Mouse (Mus musculus) layer of hippocampus, postnatal 25 days (tissue): ENCODE measurements around the gene Ttll8. TPM values are rescaled to one million over a fixed set of nuclear protein-coding genes. Genes with fewer than 3 reads are reported as not detected.

Experiments used
- DNase-seq, 2 experiments: peaks; one replicate each; pipeline ENCODE4 v3.0.0; 2022; ENCODE audit warnings: mixed read lengths in 2 of 2, low spot score in 1 of 2; ENCODE audit errors: extremely low spot score in 1 of 2
- total RNA-seq, 2 experiments: library from RNA; stranded (reverse); gene quantifications; 2 replicates each; pipeline ENCODE4 v1.2.3; 2021

Ttll8 gene
- total RNA-seq, result 1 to 10 TPM; 1.9 to 2.1 TPM

GRCm38 (mm10) chr15:88954368-88955072 is at the start of gene Ttll8:
Gene Ttll8 (minus strand): TSS chr15:88954418.
- DNase-seq, result peak in 1 of 2 experiments; percentile 18

GRCm38 (mm10) chr15:89001245-89001644 is 47.0 kb upstream of the Ttll8 start:
- DNase-seq, result no peak

DNA sequence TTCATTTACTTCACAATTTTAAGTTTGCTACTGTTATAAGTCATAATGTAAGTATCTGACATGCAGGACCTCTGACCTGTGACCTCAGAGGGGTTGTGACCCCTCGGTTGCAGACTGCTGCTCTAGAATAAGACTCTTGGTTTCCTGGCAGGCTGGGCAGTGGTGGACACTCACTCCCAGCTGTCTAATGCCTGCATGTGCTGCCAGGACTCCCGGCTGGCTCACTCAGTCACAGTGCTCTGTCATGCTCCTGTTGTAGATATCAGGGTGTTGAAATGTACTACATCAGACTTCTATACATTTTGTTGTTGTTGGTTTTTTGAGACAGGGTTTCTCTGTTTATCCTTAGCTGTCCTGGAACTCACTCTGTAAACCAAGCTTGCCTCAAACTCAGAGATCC is 46.1 kb upstream of the Ttll8 start:
- no peak for DNase-seq

DNA sequence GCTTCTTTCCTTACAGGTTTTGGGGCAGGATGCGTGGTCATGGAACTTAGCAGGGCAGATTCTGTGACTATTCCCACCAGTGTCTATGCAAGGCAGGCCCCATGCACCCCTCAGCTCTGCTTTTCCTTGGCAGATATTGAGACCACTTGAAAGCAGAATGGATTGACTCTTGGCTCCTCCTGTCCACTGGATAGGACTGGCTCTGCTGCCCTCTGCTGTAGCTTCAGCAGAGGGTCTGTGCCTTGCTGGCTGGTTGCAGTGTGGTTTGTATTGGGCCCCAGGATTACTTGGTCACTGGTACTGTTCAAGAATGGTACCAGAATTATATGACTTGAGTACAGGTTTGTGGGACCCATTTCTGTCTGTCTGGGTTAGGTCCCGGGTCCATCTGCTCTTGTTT is 44.9 kb upstream of the Ttll8 start:
- DNase-seq, result no peak

DNA sequence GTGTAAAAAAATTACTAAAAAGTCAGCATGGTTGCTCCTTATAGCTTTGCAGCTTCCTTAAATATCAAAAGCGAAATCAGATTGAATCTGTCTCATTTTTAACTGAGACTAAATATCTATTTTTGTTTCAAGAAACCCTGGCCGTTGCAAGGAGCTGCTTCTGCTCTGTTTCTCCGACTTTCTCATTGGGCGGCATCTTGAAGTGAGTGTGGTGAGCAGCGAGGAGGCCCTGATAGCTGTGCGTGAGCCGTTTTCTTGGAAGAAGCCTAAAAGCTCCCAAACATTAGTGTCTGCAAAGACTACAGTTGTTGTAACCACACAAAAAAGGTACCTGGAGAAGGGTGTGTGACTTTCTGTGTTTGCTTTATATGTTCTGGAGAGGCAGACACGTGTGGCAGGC is 44.4 kb upstream of the Ttll8 start:
- no peak for DNase-seq

DNA sequence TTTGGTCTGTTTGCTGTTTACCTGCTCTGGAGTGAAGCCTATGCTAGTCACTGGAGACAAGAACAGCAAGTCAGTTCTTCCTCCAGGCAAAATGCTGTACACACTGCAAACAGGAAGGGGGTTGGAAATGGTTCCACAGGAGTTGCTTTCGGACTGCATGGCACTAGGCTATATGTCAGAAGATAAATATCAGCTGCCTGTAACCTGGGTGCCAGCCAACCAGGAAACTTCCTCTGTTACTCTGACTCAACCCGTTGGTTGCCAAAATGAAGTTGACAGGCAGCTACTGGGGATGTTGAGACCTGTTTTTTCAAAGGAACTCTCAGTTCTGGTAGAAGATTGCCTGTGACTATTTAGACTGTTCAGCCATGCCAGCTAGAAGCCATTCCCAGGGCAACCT is 35.0 kb upstream of the Ttll8 start:
- no peak for DNase-seq

DNA sequence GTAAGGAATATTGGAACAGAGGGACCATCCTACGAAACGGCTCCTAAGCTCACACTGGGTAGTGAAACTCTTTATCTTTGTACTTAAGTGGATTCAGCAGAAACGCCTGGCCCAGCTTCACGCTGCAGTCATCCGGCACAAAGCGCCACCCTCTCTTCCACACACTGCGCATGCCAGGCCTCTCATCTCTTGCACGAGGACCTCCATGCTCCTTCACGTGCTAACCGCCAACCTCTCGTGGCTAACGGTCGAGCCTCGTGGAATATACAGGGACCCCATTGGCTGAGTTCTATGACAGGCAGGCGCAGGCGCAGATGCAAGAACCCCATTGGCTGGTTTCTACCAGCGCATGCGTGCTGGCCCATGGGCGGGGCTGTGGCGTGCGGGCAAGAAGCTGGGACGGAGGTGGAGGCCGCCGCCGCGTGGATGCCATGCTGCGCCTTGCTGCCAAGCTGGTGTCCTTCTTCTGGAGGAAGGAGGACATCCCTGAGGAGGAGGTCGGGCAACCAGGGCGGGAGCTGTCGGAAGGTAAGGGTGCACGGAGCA is 28.4 kb upstream of the Ttll8 start, which contains the start of gene Mov10l1:
TSS of gene Mov10l1 (plus strand) at position 376 of the 546 bp plus-strand sequence.
- no peak for DNase-seq

DNA sequence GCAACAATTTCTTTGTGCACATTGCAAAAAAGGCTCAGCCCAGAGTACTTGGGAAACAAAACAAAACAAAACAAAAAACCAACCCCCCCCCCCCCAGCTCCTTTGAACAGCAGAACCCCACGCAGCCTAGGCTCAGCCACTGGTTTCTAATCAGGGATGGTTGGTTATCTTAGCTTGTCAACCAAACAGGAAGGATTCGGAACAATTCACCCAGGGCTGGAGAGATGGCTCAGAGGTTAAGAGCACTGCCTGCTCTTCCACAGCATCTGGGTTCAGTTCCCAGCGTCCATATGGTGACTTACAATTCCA is 24.9 kb upstream of the Ttll8 start:
- no peak for DNase-seq

GRCm38 (mm10) chr15:88978281-88979137 is 24.3 kb upstream of the Ttll8 start, which contains the start of gene Mlc1:
Gene Mlc1 (minus strand): TSS chr15:88979007.
- peak in 1 of 2 experiments; percentile 28 for DNase-seq

DNA sequence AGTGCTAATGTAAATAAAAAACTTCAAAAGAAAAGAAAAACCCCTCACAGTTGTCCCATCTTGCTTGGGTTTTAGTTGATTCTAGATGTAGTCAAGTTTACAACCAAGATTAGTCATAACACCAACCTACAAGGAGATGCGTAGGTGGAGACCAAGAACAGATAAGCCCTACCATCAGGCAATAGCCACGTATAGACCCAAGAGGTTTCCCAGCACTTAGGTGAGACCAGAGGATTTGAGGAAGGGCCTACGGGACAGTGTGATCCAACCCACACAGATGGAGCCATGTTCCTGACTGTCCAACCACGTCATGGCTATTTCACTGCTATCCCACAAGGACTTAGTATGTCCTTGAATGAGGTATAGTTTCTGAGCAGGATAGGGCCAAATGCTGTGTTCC is 18.1 kb upstream of the Ttll8 start:
- DNase-seq, result no peak

DNA sequence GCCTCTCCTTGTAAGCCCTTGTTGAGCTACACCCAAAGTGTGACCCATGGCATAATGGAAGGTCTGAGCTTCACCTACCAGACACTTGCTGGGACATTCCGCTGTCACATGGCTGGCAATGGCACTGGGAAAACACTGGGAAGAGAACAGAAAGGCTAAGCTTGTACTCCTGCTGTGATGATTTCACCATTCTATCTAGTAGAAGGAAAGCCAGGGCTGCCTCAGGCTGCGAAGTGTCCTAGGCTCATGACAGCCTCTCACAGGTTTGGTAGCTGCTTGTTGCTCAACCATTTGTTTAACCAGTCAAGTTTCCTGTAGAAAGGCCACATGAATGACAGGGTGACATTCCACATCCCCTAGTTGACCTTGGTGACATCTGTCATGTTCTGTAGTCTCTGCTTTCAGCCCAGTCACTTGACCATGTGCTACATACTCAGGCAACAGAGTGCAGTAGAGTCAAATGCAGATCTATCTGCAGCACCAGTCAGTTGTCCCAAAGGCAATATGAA is 9.9 kb upstream of the Ttll8 start:
- no peak for DNase-seq

DNA sequence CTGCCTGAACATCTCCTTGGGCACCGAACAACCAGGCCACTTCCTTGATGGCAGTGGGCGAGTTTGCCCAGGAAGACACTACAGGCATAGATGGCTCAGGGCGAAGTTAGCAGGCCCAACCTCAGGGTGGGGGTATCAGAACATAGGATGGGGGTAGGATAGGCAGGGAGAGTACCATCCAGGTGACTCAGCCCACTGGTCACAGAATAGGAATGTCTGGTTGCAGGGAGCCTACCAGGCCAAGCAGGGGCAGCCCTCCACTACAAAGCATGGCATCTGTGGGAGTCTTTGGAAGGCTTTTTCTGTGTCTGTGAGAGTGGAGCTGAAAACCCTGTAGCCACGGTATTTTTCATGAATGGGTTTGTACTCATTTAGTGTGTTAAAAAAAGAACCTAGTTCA is 3.3 kb upstream of the Ttll8 start:
- DNase-seq, result no peak

GRCm38 (mm10) chr15:88955342-88955741 is 1.1 kb upstream of the Ttll8 start:
- no peak for DNase-seq

DNA sequence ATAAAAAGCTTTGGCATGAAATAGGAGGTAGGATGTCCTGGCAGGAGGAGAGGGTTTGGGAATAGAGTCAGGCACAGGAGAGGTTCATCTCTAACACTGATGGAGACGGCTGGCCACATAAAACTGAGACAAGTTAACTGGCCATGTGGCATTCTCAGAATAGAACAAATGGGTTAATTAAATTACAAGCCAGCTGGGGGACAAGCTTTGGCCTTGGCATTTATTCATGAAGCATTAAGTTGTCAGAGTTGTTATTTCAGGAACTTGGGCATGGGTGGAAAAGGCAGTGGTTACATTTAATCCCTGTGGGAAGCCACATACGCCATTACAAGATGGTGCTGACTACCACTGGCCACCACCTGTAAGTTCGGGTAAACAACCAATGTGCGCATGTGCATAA is 3.0 kb downstream of the Ttll8 start:
- DNase-seq, result no peak

GRCm38 (mm10) chr15:88946851-88947250 is 7.4 kb downstream of the Ttll8 start:
- DNase-seq, result no peak

GRCm38 (mm10) chr15:88943896-88944551 is 10.2 kb downstream of the Ttll8 start:
- no peak for DNase-seq

GRCm38 (mm10) chr15:88942783-88943182 is 11.4 kb downstream of the Ttll8 start:
- no peak for DNase-seq

GRCm38 (mm10) chr15:88937291-88937650 is 16.9 kb downstream of the Ttll8 start:
- no peak for DNase-seq

GRCm38 (mm10) chr15:88936619-88937290 is 17.5 kb downstream of the Ttll8 start:
- DNase-seq, result no peak

DNA sequence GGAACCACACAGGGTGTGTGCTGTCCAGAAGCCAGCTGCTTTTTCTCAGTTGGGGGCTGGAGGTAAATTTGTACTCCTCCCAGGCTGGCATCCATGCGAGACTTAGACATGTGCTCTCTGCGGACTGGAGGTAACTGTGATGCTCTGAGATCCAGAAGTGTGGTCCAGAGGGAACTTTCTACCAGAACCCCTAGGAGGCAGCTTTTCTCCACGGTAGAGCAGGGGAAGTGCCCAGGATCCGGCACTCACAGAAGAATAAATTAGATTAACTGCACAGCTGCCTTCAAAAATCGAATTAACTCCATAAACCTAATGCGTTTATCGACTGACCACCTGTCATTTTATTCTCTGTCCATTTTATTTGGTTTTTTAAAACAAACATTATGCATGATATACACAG is 20.1 kb downstream of the Ttll8 start:
- no peak for DNase-seq
